Mouse (Mus musculus): Measurements from ENCODE around the gene Zfp184.

DNA sequence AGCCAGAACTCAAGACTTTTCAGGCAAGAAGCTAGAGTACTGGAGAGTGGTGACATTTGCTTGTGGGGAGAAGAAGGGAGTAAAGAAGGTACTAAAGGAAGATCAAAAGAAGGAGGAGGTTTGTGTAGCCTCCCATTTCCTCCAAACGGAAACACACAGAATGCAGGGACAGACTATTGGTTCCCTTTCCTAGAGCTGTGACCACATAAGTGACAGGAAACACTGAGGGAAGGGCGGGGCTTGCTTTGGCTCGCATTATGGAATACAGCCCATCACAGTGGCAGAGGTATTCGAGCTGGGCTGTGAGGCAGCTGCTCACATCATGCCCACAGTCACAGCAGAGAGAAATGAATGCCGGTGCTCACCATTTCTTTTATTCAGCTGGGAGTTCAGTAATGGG lies 56.9 kb downstream of the Zfp184 start:
- no peak for TF ChIP-seq POLR2A (IDR thresholded peaks at IDR 0.05; ENCODE audit: insufficient read depth, low read depth, low read length)
- no peak for TF ChIP-seq CTCF (IDR thresholded peaks at IDR 0.05; ENCODE audit: insufficient read depth, low read depth, low read length)
